Mouse (Mus musculus) megakaryocyte progenitor cell, adult 5-6 weeks (primary cell): ENCODE measurements around the gene Myo18b. TPM values are rescaled to one million over a fixed set of nuclear protein-coding genes. Genes with fewer than 3 reads are reported as not detected.
A peak's percentile ranks its signal among the peaks of the same experiment; 100 is the strongest.

Experiments used
- ATAC-seq: replicated peaks from 2 replicates; pipeline ENCODE4 v1.8.0; 2016; ENCODE audit warnings: mild to moderate bottlenecking, moderate TSS enrichment, inconsistent platforms; ENCODE audit not compliant: poor library complexity
- total RNA-seq, 2 experiments: library from RNA; stranded (forward) in 1 of 2; stranded (reverse) in 1 of 2; fragments of 157-497, 149-512 nt in 1 of 2; fragments of 200-1000 nt in 1 of 2; gene quantifications; 2 replicates each; pipeline versions ENCODE4 v1.2.3 to v1.2.4; 2015 to 2017

Myo18b gene
- total RNA-seq (2015) (0.84 and 1.5 TPM in 2 replicates), total RNA-seq (2017) (2.2 and 3.1 TPM in 2 replicates)

DNA sequence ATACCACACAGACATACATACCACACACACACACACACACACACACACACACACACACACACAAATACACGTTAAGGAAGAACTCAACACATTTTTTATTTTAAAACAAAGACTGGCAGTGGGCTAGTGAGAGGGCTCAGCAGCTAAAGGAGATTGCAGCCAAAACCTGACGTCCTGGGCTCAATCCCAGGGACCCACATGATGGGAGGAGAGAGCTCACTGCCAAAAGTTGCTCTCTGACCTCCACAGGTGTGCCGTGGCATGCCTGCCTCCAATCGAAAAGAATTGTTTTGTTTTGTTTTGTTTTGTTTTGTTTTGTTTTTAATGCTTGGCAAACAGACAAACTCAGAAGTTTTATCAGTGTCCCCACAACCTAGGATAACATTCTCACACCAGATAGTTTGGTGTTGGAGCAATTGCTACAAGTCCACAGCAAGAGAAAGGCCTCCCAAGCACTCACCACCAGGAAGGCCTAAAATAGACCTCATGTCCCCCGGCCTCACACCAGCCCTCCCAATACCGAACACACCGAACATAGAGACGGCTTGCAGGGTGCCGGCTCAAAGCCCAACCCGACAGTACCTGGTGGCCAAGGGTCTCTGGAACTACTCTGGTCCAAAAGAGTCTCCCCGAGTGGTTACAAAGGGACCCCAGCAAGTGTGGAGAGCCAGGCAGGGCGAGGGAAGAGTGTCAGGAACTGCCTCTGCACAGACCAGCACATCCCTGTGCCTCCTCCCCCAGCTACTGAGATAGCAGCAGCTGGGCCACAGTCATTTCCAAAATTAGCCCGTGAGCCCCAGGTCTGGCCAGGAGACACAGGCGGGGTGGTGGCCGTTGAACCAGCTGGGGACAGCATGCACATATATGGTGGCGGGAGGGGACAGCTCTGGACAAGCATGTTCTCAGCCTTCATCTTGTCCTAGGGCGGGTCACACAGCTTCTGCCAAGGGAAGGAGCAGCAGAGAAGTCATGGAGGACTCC is at the start of gene Myo18b:
Myo18b (minus strand) TSS at position 689 of the 981 bp plus-strand sequence.
- no peak for ATAC-seq

DNA sequence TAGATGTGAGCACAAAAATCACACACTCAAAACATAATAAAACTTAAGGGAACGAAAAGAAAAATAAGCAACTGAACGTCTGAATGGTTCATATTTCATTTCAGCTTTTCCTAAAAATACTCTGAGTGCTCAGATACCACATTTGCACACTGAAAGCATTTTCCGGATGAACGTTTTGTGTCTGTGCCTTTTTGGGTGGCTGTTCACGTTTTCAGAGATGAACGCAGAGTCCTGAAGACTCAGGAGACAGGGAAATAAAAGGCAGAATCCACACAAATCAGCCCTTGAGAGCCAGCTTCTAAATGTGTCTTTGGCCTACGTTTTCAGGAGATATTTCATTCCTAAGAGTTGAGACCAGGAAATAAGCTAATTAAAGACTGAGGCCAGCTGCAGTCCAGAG is 49.8 kb upstream of the Myo18b start:
- no peak for ATAC-seq

DNA sequence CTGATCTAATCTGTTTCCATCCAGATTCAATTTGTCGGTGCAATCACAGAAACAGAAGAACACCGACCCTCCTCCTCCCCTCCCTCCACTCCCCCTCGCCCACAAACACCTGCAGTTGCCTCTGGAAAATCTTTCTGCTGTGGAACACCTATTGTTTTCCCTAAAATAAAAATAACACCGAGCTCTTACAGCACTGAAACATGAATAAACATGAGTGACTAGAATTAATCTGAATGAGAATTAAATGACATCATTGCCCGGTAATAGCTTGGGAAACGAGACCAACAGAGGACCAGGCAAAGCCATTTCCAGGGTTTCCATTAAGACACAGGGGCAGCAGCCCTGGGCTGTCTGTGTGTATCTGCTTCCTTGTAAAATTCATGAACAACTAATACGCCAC is 46.1 kb upstream of the Myo18b start:
- ATAC-seq: no peak

DNA sequence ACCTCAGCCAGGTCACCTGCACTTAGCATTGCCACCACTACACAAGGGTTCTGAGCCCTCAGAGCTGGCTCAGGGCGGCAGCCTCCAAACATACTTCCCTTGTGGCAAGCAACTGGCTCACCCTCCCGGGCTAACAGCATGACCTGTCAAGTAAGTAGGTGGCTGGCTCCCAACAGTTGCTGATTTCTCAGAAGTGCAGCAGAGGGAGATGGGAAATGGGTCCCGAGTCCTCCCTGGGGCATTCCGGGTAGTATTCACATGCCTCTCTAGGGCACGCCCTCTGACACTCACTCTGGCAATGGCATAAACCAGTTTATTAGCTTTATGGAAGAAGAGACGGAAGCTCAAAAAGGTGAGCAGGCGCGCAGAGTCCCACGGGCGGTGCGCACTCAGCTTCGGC is 44.8 kb upstream of the Myo18b start:
- no peak for ATAC-seq

DNA sequence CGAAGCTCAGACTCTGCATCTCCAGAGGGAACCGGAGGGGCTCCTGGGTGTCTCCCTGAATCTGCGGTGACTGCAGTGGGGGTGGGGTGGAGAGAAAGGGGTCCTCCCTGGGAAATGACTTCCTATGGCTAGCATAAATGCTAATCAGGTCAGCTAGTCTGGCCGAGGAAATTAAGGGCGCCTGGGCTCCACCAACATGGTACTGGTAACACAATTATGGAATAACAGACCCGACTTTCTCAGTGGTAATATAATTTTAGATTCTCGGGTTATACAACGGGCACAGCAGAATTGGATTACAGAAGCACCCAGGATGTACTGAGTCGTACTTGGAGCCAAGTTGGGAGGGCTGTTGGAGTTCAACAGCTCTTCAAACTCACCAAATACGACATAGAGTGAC is 40.5 kb upstream of the Myo18b start:
- ATAC-seq: no peak

DNA sequence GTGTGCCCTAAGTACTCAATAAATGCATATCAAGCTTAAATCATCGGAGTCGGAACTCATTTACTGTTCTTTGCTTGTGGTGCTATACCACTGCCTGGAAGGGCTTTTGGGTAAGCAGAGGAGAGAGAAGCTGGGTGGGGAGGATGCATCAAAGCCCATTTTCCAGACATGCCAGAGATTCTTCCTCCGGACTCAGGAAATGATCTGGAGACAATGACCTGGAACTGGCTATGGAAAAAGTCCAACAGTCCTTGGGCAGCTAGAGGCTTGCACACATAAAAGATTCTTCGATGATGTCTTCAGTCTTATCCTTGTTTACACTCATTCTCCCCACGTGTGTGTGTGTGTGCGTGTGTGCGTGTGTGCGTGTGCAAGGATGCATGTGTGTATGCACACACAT is 39.3 kb upstream of the Myo18b start:
- no peak for ATAC-seq

DNA sequence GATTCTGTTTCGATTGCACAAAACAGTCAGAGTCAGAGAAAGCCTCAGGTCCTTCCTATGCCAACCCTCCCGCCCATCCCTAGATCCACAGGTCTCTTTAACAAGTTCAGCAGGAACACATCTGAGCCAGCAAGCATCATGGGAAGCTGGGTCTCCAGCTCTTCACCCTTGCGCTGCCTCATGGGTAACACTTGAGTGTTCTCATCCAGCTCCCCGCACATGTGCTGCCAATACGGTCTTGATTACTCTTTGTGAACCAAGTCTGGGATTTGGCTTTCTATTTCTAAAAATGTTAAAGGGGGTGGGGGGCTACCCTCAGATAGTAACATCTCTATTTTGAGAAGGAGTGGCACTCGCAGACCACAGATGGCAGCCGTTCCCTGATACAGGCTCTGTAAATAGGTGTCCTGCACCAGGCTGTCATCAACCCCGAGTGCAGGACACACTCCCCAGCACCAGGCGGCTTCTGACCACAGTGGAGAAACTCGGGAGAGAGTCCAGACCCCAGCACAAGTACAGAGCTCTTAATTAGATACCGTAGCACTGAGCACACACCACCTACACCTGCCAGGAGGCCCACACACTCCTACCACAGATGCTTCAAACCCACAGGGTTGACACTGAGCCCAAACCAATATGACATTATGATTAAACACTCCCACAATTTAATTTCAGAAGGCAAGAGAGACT is 36.9 kb upstream of the Myo18b start:
- no peak for ATAC-seq

DNA sequence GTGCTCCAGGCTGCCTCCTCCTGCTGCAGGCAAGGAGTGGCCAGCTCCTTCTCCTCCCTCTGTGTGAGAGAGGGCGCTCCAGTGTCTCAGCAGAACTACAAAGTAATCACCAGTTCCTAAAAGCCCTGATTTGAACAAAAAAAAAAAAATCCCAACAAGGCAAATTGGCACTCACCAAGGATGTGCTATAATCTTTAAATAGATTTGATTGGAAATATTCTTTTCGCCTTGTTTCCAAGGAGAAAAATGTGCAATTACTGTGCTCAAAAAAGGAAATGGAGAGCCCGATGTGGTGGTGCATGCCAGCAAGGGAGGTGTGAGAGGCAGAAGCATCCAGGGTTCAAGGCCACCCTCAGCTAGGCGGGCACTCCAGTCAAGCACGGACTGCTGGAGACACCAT is 35.7 kb upstream of the Myo18b start:
- no peak for ATAC-seq

DNA sequence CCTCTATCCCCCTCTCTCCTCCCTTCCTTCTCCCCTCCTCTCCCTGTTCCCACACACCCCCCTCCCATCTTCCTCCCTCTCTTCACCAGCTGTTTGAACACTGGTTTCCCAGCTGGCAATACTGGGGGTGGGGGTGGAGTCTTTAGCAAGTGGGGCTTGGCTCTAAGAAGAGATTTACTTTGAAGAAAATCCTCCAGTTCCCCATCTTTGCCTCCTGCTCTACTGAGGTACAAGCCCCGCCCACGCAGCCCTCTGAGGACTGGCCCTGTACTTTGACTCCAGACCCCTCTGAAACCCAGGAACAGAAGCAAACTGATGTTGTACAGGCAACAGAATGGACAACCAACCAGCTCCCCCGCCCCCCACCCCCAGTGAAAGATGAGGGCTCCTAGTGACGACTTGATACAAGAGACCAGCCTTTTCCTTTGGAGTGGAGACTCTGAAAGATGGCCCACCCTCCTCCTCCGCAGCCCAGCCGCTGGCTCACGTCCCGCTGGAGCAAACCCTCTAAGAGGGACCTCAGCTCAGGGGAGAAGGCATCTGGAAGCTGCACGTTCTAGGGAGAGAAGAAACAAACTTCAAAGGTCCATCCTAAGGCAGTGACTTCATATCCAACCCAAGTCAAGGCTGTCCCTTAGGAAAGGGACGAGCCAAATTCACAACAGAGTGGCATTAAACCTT is 32.2 kb upstream of the Myo18b start:
- no peak for ATAC-seq

DNA sequence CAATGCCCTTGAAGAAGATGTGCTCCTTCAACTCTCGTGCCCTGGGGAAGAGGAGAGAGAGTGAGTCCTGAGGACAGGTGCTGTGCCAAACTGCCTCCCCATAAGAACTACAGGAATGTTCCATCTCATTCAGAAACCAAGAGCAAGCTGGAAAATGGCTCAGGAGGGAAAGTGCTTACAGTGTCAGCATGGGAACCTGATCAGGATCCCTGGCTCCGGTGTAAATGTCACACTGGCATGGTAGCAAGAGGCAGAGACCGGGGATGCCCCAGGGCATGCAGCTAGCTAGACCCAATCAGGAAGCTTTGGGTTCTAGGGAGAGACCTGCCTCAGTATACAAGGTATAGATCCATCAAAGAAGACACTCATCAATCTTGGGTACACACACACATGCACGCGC is 29.3 kb upstream of the Myo18b start:
- no peak for ATAC-seq

DNA sequence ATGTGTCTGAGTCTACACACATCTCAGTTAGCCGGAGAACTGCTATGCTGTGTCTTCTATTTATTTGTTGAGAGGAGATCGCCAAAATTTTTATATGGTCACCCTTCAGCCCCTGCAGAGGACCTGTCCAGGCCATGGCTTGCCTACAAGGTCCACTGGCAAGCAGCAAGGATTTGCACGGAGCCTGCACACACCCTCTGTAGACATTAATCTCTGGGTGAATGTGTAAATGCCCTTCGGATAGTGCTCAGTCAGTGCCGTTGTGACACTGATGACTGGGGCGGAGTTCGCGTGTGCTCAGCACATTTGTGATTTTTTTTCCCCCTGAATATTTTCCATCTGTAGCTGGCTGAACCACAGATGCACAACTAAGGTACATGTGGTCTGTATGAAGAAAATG is 28.6 kb upstream of the Myo18b start:
- ATAC-seq: no peak

DNA sequence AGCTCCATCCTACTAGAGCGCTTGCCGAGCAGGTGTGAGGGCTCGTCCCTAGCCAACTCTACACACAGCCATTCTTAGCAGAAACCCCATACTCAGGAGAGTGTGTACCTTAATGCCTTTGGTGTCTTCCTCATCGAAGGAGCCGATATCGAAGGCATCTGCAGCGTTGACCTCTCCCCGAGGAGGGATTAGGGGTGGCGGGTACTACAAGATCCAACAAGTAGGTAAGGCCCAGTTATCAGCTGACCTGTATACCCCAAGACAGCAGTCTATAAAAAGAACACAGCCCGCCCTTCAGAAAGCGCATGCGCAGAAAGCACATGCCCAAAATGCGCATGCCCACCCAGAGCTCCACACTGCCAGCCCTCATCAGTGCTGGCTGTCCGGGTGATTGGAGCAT is 27.7 kb upstream of the Myo18b start:
- no peak for ATAC-seq

DNA sequence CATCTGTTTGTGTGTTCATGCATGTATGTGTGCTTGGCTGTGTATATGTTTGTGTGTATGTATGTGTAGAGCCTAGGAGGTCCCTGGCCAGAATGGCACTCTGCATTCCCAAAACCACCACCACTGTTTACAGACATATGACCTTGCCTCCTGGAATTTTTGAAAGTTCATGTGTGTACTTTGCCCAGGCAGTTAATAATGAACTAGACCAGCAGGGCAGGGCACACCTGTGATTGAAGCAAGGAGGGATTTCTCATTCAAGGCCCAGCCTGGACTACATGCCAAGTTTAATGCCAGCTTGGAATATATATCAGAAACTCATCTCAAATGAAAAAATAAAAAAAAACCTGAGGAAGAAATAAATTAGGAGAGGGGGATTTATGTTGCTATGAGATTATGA is 25.8 kb upstream of the Myo18b start:
- ATAC-seq: no peak

DNA sequence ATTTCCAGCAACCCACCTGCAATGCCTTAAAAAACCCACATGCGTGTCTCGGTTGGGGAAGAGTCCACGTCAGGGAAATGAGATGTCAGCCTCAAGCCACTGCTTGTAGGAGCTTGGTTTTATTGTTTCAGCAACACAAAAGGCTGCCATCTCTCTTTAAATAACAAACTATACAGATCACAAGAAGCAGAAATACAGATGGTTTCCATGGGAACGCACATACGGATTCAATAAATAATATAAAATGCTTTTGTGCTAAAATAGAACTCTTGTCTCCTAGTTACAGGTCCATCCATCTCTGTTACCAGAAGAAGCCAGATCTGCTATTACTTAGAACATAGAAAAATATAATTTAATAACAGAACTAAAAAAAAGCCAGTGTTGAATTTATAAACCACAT is 14.2 kb upstream of the Myo18b start:
- no peak for ATAC-seq

DNA sequence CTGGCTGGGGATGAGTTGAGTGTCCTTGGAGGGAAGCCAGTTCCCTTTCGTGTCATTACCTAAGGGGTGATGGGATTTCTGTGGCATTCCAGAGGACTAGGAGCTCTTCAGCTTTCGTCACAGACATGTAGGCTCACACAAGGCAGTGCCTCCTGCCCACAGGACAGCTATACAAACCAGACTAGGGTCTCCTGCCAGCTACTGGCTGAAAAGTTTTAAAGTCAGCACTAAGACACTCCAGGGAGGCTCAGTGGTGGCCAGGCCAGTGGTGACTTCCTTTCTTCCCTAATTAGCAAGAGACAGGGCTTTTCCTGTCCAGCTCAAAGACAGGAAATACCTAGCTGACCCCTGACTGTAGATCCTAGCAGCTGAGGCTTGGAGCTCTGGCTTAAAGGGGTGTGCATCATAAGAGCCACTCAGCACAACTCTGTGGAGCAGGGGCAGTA is 12.0 kb upstream of the Myo18b start:
- no peak for ATAC-seq

DNA sequence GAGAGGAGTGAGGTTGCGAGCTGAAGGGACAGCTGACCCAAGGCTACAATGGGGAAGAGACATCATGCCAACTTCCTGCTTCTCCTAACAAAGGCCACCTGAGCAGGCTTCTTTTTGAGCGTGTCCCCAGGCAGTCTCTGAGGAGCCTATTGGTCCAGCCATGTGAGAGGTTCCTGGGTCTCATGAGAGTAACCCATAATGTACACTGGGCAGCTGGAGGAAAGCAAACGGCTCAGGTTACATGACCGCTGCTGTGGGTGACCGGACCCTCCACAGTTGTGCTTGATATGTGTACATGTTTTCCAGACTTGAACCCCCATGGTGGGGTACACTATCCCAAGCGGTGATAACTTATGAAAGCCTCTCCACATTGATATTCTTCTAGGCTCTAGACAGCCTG is 11.3 kb upstream of the Myo18b start:
- ATAC-seq: no peak

DNA sequence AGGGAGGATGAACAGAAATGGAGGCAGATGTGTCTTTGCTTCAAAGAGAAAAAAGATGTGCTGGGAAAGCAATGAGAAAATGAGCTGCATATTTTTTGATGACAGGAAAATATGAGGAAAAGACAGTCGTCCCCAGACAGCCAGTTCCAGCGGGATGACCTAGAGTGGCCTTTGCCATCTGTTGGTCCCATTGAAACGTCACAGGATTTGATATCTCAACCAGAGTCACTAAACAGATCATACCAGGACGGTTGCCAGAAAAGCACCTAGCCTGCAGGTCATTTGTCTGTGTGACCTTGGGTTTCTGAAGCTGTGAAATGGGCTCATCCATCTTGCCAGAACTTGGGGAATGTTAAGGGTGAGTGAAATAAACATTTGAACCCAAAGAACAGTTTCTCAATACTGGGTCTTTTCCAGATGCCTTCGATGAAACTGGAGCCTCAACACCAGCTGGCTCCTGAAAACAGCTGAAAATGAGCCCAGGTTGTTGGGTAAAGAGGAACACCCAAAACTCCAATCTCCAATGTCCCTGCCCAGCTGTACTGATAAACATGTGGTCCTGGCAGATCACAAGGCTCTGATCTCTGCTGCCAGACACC is 2.6 kb downstream of the Myo18b start:
- peak; percentile 54 for ATAC-seq

DNA sequence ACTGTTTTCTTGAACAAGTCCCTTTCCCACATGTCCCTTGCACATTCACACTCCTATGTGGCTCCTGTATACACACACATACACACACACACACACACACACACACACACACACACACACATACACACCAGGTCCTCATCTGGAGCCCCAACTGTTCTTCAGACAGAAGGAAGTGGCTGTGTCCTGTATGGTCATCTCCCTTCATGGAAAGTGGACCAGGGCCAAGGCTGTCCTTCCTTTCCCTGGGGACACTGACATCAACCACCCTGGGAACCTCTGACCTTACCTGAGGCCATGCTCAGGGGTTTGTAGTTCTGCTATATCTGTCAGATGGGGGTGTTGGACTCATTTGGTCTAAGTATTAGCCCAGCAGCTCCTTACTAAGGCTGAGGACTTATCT is 3.8 kb downstream of the Myo18b start:
- no peak for ATAC-seq

DNA sequence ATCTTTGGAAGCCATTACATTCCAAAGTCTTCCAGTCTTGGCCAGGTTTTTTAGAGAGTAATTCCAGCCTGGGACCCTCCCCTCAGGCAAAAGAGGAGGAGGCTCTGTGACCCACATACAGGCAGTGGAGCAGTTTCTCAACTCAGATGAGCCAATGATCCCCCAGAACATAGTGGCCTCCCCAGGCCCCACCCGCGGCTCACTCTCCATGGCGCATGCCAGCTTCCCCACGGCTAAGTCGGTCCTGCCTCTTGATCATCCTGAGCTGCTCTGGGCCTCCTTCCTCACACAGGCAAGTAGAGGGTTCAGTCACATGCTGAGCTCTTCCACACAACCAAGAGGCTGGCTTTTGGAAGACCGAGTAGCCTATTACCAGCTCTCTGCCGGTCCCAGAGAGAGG is 7.5 kb downstream of the Myo18b start:
- no peak for ATAC-seq

DNA sequence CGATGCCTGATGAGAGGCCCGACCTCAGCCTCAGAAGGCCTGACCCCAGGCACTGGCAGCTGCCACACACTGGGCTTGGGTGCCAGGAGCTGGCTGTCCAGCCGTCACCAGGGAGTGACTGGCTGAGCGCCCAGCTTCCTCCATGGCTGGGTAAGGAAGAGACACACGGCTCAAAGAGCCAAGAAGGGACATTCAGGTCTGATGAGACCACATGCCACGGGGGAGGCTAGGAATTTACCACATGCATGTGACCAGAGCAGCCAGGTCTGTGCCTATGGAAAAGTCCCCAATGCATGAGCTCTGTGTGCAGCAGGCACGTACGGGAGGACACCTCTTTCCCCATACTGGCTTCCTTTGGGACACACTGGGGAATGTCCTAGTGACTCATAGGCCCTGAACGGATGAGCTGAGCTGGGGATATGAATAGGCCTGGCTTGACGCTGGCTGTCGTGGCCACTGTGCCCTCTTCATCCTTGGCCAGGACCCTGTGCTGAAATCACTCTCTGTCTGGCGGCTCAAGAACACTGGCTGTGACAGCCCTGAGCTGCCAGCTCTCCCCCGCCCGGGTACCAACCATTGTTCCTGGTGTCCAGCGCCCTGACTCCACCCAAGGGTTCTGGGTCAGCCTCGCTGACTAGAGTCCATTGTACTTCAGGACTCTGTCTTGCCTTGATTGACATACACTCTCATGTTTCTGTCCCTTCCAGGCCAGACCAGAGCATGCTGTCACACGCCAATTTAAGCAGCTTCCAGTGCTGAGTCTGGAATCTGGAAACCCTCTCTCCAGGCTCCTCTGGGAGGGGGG is 9.3 kb downstream of the Myo18b start:
- ATAC-seq: no peak
